Mouse (Mus musculus) cerebellum, adult 2 months (tissue): Measurements from ENCODE around the gene Abca13.
"Not testable (repeated sequence)": the region's sequence is repeated elsewhere in the genome, so short reads cannot be mapped to it uniquely, and the experiment has no call there.

Source experiments
- CTCF ChIP-seq: fragments of 200-500 bp; IDR thresholded peaks from 2 replicates; pipeline ENCODE4 v1.5.1; 2011; ENCODE audit warnings: low read depth, mild to moderate bottlenecking, control low read depth, low read length, moderate library complexity, borderline replicate concordance; ENCODE audit not compliant: insufficient read depth
- POLR2A ChIP-seq: fragments of 200-500 bp; IDR thresholded peaks from 2 replicates; pipeline ENCODE4 v1.6.1; 2011; ENCODE audit warnings: low read length, control low read depth, borderline replicate concordance; ENCODE audit not compliant: insufficient read depth

GRCm38 (mm10) chr11:9249627-9250026, 57.9 kb downstream of the Abca13 start:
- TF ChIP-seq CTCF, POLR2A: not testable (repeated sequence)
